Comparison of ENCODE assay signal across 11 mouse cellular contexts in the genomic region with DNA sequence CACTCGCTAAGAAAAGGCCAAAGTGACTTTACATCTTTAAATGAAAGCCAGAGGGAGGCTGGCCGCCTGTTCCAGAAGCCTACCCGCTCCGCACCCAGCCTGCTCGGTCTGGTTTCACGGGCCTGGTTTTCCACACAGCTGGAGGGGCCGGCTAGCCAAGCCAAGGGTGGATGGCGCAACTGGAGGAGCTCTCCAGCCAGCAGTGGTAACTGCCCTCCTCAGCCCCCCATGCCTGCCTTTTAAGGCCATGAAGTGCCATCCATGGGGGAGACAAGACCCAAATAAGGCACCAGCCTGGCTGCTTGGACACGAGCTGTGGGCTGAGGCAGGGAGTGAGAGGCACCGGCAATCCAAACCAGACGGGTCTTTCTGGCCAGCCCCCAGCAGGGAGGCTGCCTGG. TPM values are rescaled to one million over a fixed set of nuclear protein-coding genes. Genes with fewer than 3 reads are reported as not detected.
DNase-seq lines count a peak whose midpoint lies in the region; ATAC-seq and TF ChIP-seq lines count a peak whose summit lies in the region.
"Had no signal": no experiment of that assay in that cellular context is flagged by ENCODE, and none has a peak within 500 bp of the region (broad histone marks: within the 10 kb centered on the region; RNA-seq: fewer than 3 reads in every experiment).

No protein-coding gene starts in this region.

- TF ChIP-seq CTCF in intestine, postnatal 0 days (IDR thresholded peaks at IDR 0.05; ENCODE audit: low read depth) = no peak
- TF ChIP-seq CTCF in stomach, postnatal 0 days (IDR thresholded peaks at IDR 0.05; ENCODE audit: low read depth) = no peak

- H3K4me2 ChIP-seq in limb, embryonic 11.5 days (ENCODE audit: low read depth, severe bottlenecking) = no peak overlapping the region
- H3K4me2 ChIP-seq in intestine, postnatal 0 days (replicated peaks; ENCODE audit: low read depth) = no peak overlapping the region
- H3K4me2 ChIP-seq in limb, embryonic 15.5 days = no peak overlapping the region
- H3K4me2 ChIP-seq in stomach, postnatal 0 days (replicated peaks; ENCODE audit: low read depth) = no peak overlapping the region
- H3K4me2 ChIP-seq in hindbrain, embryonic 14.5 days (replicated peaks) = no peak overlapping the region

- no peaks in the 10 kb centered on the region for H3K9me3 ChIP-seq in limb, embryonic 11.5 days (ENCODE audit: control insufficient read depth, low read length)
- H3K9me3 ChIP-seq in limb, embryonic 10.5 days (replicated peaks) = no peaks in the 10 kb centered on the region
- H3K9me3 ChIP-seq in intestine, postnatal 0 days (ENCODE audit: control insufficient read depth) = no peaks in the 10 kb centered on the region
- no peaks in the 10 kb centered on the region for H3K9me3 ChIP-seq in limb, embryonic 15.5 days
- no peaks in the 10 kb centered on the region for H3K9me3 ChIP-seq in stomach, postnatal 0 days (ENCODE audit: control insufficient read depth, low read length)
- H3K9me3 ChIP-seq in hindbrain, embryonic 14.5 days (ENCODE audit: control insufficient read depth, low read length) = no peaks in the 10 kb centered on the region

- H3K27me3 ChIP-seq in limb, embryonic 11.5 days (ENCODE audit: control insufficient read depth, insufficient read depth, low read length) = no peaks in the 10 kb centered on the region
- no peaks in the 10 kb centered on the region for H3K27me3 ChIP-seq in limb, embryonic 10.5 days (ENCODE audit: low read depth, poor library complexity, severe bottlenecking)
- H3K27me3 ChIP-seq in intestine, postnatal 0 days (replicated peaks; ENCODE audit: control insufficient read depth, insufficient read depth, low read length) = no peaks in the 10 kb centered on the region
- no peaks in the 10 kb centered on the region for H3K27me3 ChIP-seq in limb, embryonic 15.5 days
- H3K27me3 ChIP-seq in stomach, postnatal 0 days (ENCODE audit: control insufficient read depth, insufficient read depth, low read length) = no peaks in the 10 kb centered on the region
- H3K27me3 ChIP-seq in hindbrain, embryonic 14.5 days (ENCODE audit: control insufficient read depth, insufficient read depth, low read length) = no peaks in the 10 kb centered on the region

- H3K4me1 ChIP-seq in limb, embryonic 11.5 days (ENCODE audit: control insufficient read depth, insufficient read depth, low read length) = no peaks in the 10 kb centered on the region
- H3K4me1 ChIP-seq in limb, embryonic 10.5 days = peaks cover 7% of the 10 kb centered on the region; the same call in 1 of the 2 replicates
- H3K4me1 ChIP-seq in intestine, postnatal 0 days (replicated peaks; ENCODE audit: control insufficient read depth, insufficient read depth, low read length) = no peaks in the 10 kb centered on the region
- H3K4me1 ChIP-seq in limb, embryonic 15.5 days = peaks cover 26% of the 10 kb centered on the region
- H3K4me1 ChIP-seq in stomach, postnatal 0 days (replicated peaks; ENCODE audit: control insufficient read depth, insufficient read depth) = peaks cover 9% of the 10 kb centered on the region; the same call in 1 of the 2 replicates
- peaks cover 9% of the 10 kb centered on the region for H3K4me1 ChIP-seq in hindbrain, embryonic 14.5 days (replicated peaks; ENCODE audit: control insufficient read depth, insufficient read depth, low read length)

- no peak overlapping the region for H3K4me3 ChIP-seq in limb, embryonic 11.5 days (ENCODE audit: low read depth, low read length)
- H3K4me3 ChIP-seq in limb, embryonic 10.5 days = no peak overlapping the region
- no peak overlapping the region for H3K4me3 ChIP-seq in intestine, postnatal 0 days (ENCODE audit: low read depth, low read length)
- H3K4me3 ChIP-seq in limb, embryonic 15.5 days = no peak overlapping the region
- 0 out of 2 replicates have a peak overlapping the region, but pooled peaks have one; percentile 15 for H3K4me3 ChIP-seq in stomach, postnatal 0 days (ENCODE audit: low read depth, low read length)
- no peak overlapping the region for H3K4me3 ChIP-seq in hindbrain, embryonic 14.5 days (replicated peaks; ENCODE audit: low read length)

- 0 out of 2 replicates have a peak overlapping the region, but pooled peaks have one; percentile 9 for H3K9ac ChIP-seq in limb, embryonic 11.5 days (ENCODE audit: low read length)
- H3K9ac ChIP-seq in intestine, postnatal 0 days (ENCODE audit: low read depth, low read length) = no peak overlapping the region
- H3K9ac ChIP-seq in limb, embryonic 15.5 days = no peak overlapping the region
- peak overlapping the region; percentile 35; the same call in 1 of the 2 replicates for H3K9ac ChIP-seq in stomach, postnatal 0 days (ENCODE audit: low read length)
- H3K9ac ChIP-seq in hindbrain, embryonic 14.5 days = no peak overlapping the region

- H3K36me3 ChIP-seq in limb, embryonic 11.5 days (ENCODE audit: control insufficient read depth, insufficient read depth, low read length) = no peaks in the 10 kb centered on the region
- H3K36me3 ChIP-seq in limb, embryonic 10.5 days = no peaks in the 10 kb centered on the region
- H3K36me3 ChIP-seq in intestine, postnatal 0 days (ENCODE audit: control insufficient read depth, insufficient read depth) = peaks cover 4% of the 10 kb centered on the region; the same call in 1 of the 2 replicates
- no peaks in the 10 kb centered on the region for H3K36me3 ChIP-seq in limb, embryonic 15.5 days
- H3K36me3 ChIP-seq in stomach, postnatal 0 days (ENCODE audit: control insufficient read depth, insufficient read depth, low read length) = no peaks in the 10 kb centered on the region
- no peaks in the 10 kb centered on the region for H3K36me3 ChIP-seq in hindbrain, embryonic 14.5 days (replicated peaks; ENCODE audit: control insufficient read depth, insufficient read depth)

- no peak for TF ChIP-seq EP300 in stomach, postnatal 0 days (optimal IDR thresholded peaks at IDR 0.05)

- ATAC-seq in limb, embryonic 11.5 days (ENCODE audit: insufficient number of reproducible peaks, low FRiP score, low TSS enrichment, low read depth) = no peak
- no peak for ATAC-seq in intestine, postnatal 0 days
- no peak for ATAC-seq in limb, embryonic 15.5 days (ENCODE audit: insufficient number of reproducible peaks, low FRiP score, low TSS enrichment, low read depth)
- ATAC-seq in stomach, postnatal 0 days (ENCODE audit: low FRiP score, low TSS enrichment) = peak; percentile 70; the same call in 1 of the 2 replicates
- no peak for ATAC-seq in hindbrain, embryonic 14.5 days (ENCODE audit: low FRiP score)

- WGBS in limb, embryonic 11.5 days = 72% methylated on average over 11 of the region's 11 CpGs
- 75% methylated on average over 11 of the region's 11 CpGs for WGBS in limb, embryonic 10.5 days
- WGBS in intestine, postnatal 0 days = 70% methylated on average over 11 of the region's 11 CpGs
- 45% methylated on average over 11 of the region's 11 CpGs for WGBS in limb, embryonic 15.5 days
- WGBS in stomach, postnatal 0 days = 60% methylated on average over 11 of the region's 11 CpGs
- 83% methylated on average over 11 of the region's 11 CpGs for WGBS in hindbrain, embryonic 14.5 days

- H3K27ac ChIP-seq in limb, embryonic 11.5 days (replicated peaks; ENCODE audit: low read depth, low read length) = no peak overlapping the region
- H3K27ac ChIP-seq in limb, embryonic 10.5 days = no peak overlapping the region
- H3K27ac ChIP-seq in intestine, postnatal 0 days (ENCODE audit: low read depth, low read length) = peak overlapping the region; percentile 16; the same call in 1 of the 2 replicates
- peak overlapping the region; percentile 38 for H3K27ac ChIP-seq in limb, embryonic 15.5 days
- peak overlapping the region; percentile 77 for H3K27ac ChIP-seq in stomach, postnatal 0 days (replicated peaks)
- no peak overlapping the region for H3K27ac ChIP-seq in hindbrain, embryonic 14.5 days
- H3K27ac ChIP-seq: macrophage had no signal

- no peak for DNase-seq in limb, embryonic 11.5 days (ENCODE audit: low spot score)
- DNase-seq in limb, embryonic 10.5 days (ENCODE audit: low spot score) = no peak
- no peak for DNase-seq in stomach, postnatal 0 days (ENCODE audit: low spot score)
- no peak for DNase-seq in retina, postnatal 1 day
- no peak for DNase-seq in hindbrain, embryonic 14.5 days (ENCODE audit: low spot score)
- DNase-seq: adrenal gland, adult 2 months; cerebellum, adult 8-10 months; thymus, postnatal 4 days had no signal

RNA-seq across cellular contexts. Expression of gene Emid1, which starts 16.1 kb away (rescaled TPM):
- polyA plus RNA-seq in limb, embryonic 11.5 days (2014; fragmentation: Nextera tagmentation; extraction: Ambion mirVana) = 9.9 and 11.5 TPM in 2 replicates
- polyA plus RNA-seq in limb, embryonic 10.5 days (2016; fragmentation: Nextera tagmentation; extraction: Ambion mirVana) = 12.1 and 12.3 TPM in 2 replicates
- polyA plus RNA-seq in intestine, postnatal 0 days (2015; fragmentation: Nextera tagmentation; extraction: Ambion mirVana) = 47.9 and 56.4 TPM in 2 replicates
- polyA plus RNA-seq in limb, embryonic 15.5 days (2015; fragmentation: Nextera tagmentation; extraction: Ambion mirVana) = 39.1 and 41.0 TPM in 2 replicates
- polyA plus RNA-seq in stomach, postnatal 0 days (2015; fragmentation: Nextera tagmentation; extraction: Ambion mirVana) = 48.7 and 51.3 TPM in 2 replicates
- polyA plus RNA-seq in hindbrain, embryonic 14.5 days (2014; fragmentation: Nextera tagmentation; extraction: Ambion mirVana) = 14.7 and 17.8 TPM in 2 replicates

RNA-seq across cellular contexts. Expression of gene Ewsr1, which starts 36.8 kb away (rescaled TPM):
- 497 and 511 TPM in 2 replicates for polyA plus RNA-seq in limb, embryonic 11.5 days (2014; fragmentation: Nextera tagmentation; extraction: Ambion mirVana)
- polyA plus RNA-seq in limb, embryonic 10.5 days (2016; fragmentation: Nextera tagmentation; extraction: Ambion mirVana) = 893 and 996 TPM in 2 replicates
- polyA plus RNA-seq in intestine, postnatal 0 days (2015; fragmentation: Nextera tagmentation; extraction: Ambion mirVana) = 185 and 196 TPM in 2 replicates
- 655 and 680 TPM in 2 replicates for polyA plus RNA-seq in limb, embryonic 15.5 days (2015; fragmentation: Nextera tagmentation; extraction: Ambion mirVana)
- 231 and 235 TPM in 2 replicates for polyA plus RNA-seq in stomach, postnatal 0 days (2015; fragmentation: Nextera tagmentation; extraction: Ambion mirVana)
- polyA plus RNA-seq in hindbrain, embryonic 14.5 days (2014; fragmentation: Nextera tagmentation; extraction: Ambion mirVana) = 267 and 288 TPM in 2 replicates

RNA-seq across cellular contexts. Expression of gene Rhbdd3, which starts 37.2 kb away (rescaled TPM):
- polyA plus RNA-seq in limb, embryonic 11.5 days (2014; fragmentation: Nextera tagmentation; extraction: Ambion mirVana) = 19.3 and 20.5 TPM in 2 replicates
- polyA plus RNA-seq in limb, embryonic 10.5 days (2016; fragmentation: Nextera tagmentation; extraction: Ambion mirVana) = 29.0 and 31.6 TPM in 2 replicates
- 17.1 and 17.5 TPM in 2 replicates for polyA plus RNA-seq in intestine, postnatal 0 days (2015; fragmentation: Nextera tagmentation; extraction: Ambion mirVana)
- polyA plus RNA-seq in limb, embryonic 15.5 days (2015; fragmentation: Nextera tagmentation; extraction: Ambion mirVana) = 23.1 and 26.1 TPM in 2 replicates
- polyA plus RNA-seq in stomach, postnatal 0 days (2015; fragmentation: Nextera tagmentation; extraction: Ambion mirVana) = 19.1 and 19.6 TPM in 2 replicates
- polyA plus RNA-seq in hindbrain, embryonic 14.5 days (2014; fragmentation: Nextera tagmentation; extraction: Ambion mirVana) = 39.7 and 44.5 TPM in 2 replicates

Comparison
In these comparisons a context has a peak if more than half of its experiments do, and no peak if none do; other contexts are left out.
1. H3K27ac ChIP-seq: peak in intestine, postnatal 0 days (single experiment), limb, embryonic 15.5 days (single experiment) and stomach, postnatal 0 days (single experiment); none in limb, embryonic 11.5 days (single experiment), limb, embryonic 10.5 days (single experiment) and hindbrain, embryonic 14.5 days (single experiment).
2. H3K9ac ChIP-seq: peak in limb, embryonic 11.5 days (single experiment) and stomach, postnatal 0 days (single experiment); none in intestine, postnatal 0 days (single experiment), limb, embryonic 15.5 days (single experiment) and hindbrain, embryonic 14.5 days (single experiment).